Mouse (Mus musculus): ENCODE data around the gene Elovl2.

- TF ChIP-seq POLR2A (IDR thresholded peaks at IDR 0.05; ENCODE audit: control insufficient read depth, low read depth, low read length) (no peak), CTCF (IDR thresholded peaks at IDR 0.05; ENCODE audit: control insufficient read depth, insufficient read depth, insufficient replicate concordance, low read depth, low read length) (no peak)
Measured at GRCm38 (mm10) chr13:41256126-41256525, 35.9 kb upstream of the Elovl2 start.
